Mouse (Mus musculus): Measurements from ENCODE around the gene Fbxo41. TPM values are rescaled to one million over a fixed set of nuclear protein-coding genes. Genes with fewer than 3 reads are reported as not detected.

The Fbxo41 gene
- polyA plus RNA-seq, 1 experiment, result not detected

DNA sequence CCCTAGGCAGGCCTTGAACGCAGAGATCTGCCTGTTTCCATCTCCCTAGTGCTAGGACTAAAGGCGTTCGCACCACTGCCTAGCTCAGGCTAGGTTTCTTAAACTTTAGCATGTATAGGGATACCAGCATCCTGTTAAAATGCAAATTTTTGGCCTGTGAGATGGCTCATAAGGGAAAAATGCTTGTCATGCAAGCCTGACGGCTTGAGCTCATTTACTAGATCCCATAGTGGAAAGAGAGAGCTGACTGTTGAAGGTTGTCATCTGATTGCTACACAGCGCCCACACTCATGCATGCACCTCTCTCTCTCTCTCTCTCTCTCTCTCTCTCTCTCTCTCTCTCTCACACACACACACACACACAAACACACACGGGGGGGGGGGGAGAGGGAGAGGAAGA lies 66.2 kb downstream of the Fbxo41 start:
- 70% methylated on average over 6 of the region's 6 CpGs for WGBS
- TF ChIP-seq POLR2A (IDR thresholded peaks at IDR 0.05; ENCODE audit: borderline replicate concordance, control insufficient read depth, low read depth, low read length) (no peak), CTCF (IDR thresholded peaks at IDR 0.05; ENCODE audit: control insufficient read depth, insufficient read depth, low read length) (no peak)
- peaks cover 1% of the 10 kb centered on the region; the same call in 1 of the 2 replicates for H3K4me1 ChIP-seq (ENCODE audit: control insufficient read depth, insufficient read depth, low read length)

DNA sequence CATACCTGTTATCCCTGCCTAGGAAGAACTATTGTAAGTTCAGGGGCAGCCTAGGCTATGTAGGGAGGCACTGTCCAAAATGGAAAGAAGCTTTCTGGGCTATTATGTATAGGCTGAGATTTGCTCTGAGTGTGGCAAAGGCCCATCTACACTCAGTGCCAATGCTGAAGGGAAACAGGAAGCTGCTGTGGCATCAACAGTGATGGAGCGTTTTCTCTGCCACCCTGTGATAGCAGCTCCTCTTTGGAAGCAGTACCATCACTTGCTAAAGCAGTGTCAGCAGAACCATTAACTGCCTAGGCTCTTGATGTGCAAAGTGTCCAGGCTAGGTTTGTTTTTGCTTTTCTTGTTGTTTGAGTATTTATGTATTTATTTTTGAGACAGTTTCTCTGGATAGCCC lies 66.6 kb downstream of the Fbxo41 start:
- 17% methylated on average over 1 of the region's 1 CpGs for WGBS
- H3K27ac ChIP-seq (ENCODE audit: control insufficient read depth, insufficient read depth, low read depth, low read length, poor library complexity), result no peak overlapping the region; the same call in 1 of the 2 replicates

More for the DNA sequence above, 66.2 kb downstream of the Fbxo41 start:
- H3K27ac ChIP-seq (ENCODE audit: control insufficient read depth, insufficient read depth, low read depth, low read length, poor library complexity), result no peak overlapping the region; the same call in 1 of the 2 replicates
- H3K4me3 ChIP-seq (replicated peaks; ENCODE audit: control insufficient read depth, low read depth, low read length), result no peak overlapping the region

DNA sequence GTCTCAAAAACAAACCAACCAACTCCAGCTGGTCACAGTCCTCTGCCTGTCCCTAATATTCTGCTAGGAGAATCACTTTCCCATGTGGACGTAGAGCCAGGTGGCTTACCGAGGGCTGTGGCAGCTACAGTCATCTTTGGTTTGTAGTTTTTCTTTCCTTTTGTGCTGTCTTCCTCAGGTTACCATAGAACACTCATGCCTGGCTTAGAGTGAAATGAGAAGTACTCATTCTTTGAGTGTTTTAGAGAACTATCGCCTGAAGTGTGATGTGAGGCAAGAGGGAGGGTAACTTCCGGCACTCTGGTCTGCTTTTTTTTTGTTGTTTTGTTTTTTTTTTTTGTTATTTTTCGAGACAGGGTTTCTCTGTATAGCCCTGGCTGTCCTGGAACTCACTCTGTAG lies 68.9 kb downstream of the Fbxo41 start:
- no peak for TF ChIP-seq POLR2A (IDR thresholded peaks at IDR 0.05; ENCODE audit: borderline replicate concordance, control insufficient read depth, low read depth, low read length)
- no peak for TF ChIP-seq CTCF (IDR thresholded peaks at IDR 0.05; ENCODE audit: control insufficient read depth, insufficient read depth, low read length)
- peak overlapping the region; percentile 63 for H3K4me3 ChIP-seq (replicated peaks; ENCODE audit: control insufficient read depth, low read depth, low read length)
- peaks cover 1% of the 10 kb centered on the region; the same call in 1 of the 2 replicates for H3K4me1 ChIP-seq (ENCODE audit: control insufficient read depth, insufficient read depth, low read length)
- WGBS, result 24% methylated on average over 5 of the region's 5 CpGs
- peak overlapping the region; percentile 89 for H3K27ac ChIP-seq (ENCODE audit: control insufficient read depth, insufficient read depth, low read depth, low read length, poor library complexity)

More for the DNA sequence above, 66.6 kb downstream of the Fbxo41 start:
- peaks cover 1% of the 10 kb centered on the region; the same call in 1 of the 2 replicates for H3K4me1 ChIP-seq (ENCODE audit: control insufficient read depth, insufficient read depth, low read length)
- no peak overlapping the region for H3K4me3 ChIP-seq (replicated peaks; ENCODE audit: control insufficient read depth, low read depth, low read length)
- no peak for TF ChIP-seq CTCF (IDR thresholded peaks at IDR 0.05; ENCODE audit: control insufficient read depth, insufficient read depth, low read length)
- no peak for TF ChIP-seq POLR2A (IDR thresholded peaks at IDR 0.05; ENCODE audit: borderline replicate concordance, control insufficient read depth, low read depth, low read length)

DNA sequence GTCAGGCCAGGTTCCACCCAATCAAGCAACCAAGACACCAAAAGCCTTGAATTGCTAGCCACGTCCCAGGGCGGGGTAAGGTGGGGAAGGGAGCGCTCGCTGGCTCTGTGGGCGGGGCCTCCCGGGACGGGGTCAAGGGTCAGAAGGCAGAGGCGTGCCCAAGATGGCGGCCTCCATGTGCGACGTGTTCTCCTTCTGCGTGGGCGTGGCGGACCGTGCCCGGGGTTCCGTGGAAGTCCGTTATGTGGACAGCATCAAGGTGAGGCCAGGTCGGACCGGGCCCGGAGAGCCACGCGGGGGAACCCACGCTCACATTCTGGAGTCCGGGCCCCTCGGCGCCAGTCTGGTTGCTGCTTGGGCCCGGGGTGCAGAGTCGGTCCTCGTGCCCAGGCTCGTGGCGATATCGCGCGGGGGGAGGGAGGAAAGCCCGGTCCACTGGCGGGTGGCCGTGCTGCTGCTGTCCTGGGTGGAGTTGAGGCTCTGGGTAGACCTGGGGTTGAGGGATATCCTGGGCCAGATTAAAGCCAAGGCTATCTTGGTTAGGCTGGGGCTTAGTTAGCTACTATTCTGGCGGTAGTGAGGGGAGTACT lies 70.9 kb downstream of the Fbxo41 start, which contains the start of gene Smyd5:
Smyd5 (plus strand) TSS at position 148 of the 590 bp plus-strand sequence.
- TF ChIP-seq POLR2A (IDR thresholded peaks at IDR 0.05; ENCODE audit: borderline replicate concordance, control insufficient read depth, low read depth, low read length) (no peak), CTCF (IDR thresholded peaks at IDR 0.05; ENCODE audit: control insufficient read depth, insufficient read depth, low read length) (no peak)
- H3K4me1 ChIP-seq (ENCODE audit: control insufficient read depth, insufficient read depth, low read length), result peaks cover 1% of the 10 kb centered on the region; the same call in 1 of the 2 replicates
- WGBS, result under 1% methylated on average over 39 of the region's 39 CpGs
- H3K27ac ChIP-seq (ENCODE audit: control insufficient read depth, insufficient read depth, low read depth, low read length, poor library complexity), result no peak within 1 kb of the TSS
- peak within 1 kb of the TSS; percentile 84 for H3K4me3 ChIP-seq (replicated peaks; ENCODE audit: control insufficient read depth, low read depth, low read length)

DNA sequence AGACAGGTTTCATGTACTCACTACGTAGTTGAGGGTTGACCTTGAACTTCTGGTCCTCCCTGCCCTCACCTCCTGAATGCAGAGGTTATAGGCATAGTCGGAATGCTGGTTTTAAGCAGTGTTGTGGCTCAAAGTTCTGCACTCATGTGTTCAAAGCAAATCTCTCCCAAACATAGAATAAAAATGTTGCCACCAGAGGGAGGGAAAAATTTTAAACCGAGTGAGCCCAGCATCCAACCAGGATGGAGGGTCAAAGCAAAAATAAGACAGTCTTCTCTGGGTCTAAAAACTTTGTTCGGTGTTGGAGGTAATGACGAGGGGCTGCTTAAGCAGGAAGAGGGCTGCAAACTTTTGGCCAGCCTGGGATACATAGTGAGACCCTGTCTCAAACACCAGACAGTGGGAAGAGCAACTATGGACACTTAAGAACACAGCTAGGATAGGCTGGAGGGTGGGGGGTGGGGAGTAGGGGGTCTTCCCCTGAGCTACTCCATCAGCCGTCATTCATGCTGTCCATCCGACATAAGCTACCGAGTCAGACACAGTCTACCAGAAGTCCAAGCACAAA lies 71.4 kb downstream of the Fbxo41 start:
- Histone ChIP-seq H3K27ac (ENCODE audit: control insufficient read depth, insufficient read depth, low read depth, low read length, poor library complexity) (no peak overlapping the region), H3K4me3 (replicated peaks; ENCODE audit: control insufficient read depth, low read depth, low read length) (peak overlapping the region; percentile 84), H3K4me1 (ENCODE audit: control insufficient read depth, insufficient read depth, low read length) (no peaks in the 10 kb centered on the region; the same call in 1 of the 2 replicates)
- whole genome bisulfite sequencing, result 49% methylated on average over 8 of the region's 8 CpGs
- TF ChIP-seq POLR2A (IDR thresholded peaks at IDR 0.05; ENCODE audit: borderline replicate concordance, control insufficient read depth, low read depth, low read length) (no peak), CTCF (IDR thresholded peaks at IDR 0.05; ENCODE audit: control insufficient read depth, insufficient read depth, low read length) (no peak)

DNA sequence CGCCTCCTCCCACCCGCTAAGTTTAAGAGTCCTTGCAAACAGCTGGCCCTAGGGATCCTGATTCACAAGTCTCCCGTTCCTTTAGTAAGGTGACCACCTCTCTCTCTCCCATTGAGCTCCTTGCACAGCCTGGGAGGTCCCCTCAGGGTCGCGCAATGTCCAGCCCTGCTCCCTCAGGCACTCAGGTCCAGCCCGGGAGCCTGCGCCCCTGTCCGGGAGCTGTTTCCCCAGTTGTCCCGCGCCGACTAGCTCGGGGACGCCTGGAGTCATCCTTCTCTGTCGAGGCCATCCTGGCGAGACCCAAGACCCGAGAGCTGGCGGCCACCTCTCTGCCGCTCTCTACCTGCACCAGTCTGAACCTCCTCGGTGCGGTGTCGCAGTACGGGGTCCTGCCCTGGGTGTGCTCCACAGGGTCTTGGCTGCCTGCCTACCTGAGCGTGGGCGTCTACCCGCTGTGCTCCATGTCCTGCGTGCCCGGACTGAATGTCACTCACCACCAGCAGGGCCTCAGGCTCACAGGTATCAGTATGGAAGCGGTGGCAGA lies 78.9 kb downstream of the Fbxo41 start, which contains the start of gene Noto:
Noto (plus strand) TSS at position 51 of the 544 bp plus-strand sequence.
- WGBS, result 46% methylated on average over 28 of the region's 28 CpGs
- Histone ChIP-seq H3K4me1 (ENCODE audit: control insufficient read depth, insufficient read depth, low read length) (no peaks in the 10 kb centered on the region), H3K4me3 (replicated peaks; ENCODE audit: control insufficient read depth, low read depth, low read length) (no peak within 1 kb of the TSS), H3K27ac (ENCODE audit: control insufficient read depth, insufficient read depth, low read depth, low read length, poor library complexity) (no peak within 1 kb of the TSS)
- TF ChIP-seq POLR2A (IDR thresholded peaks at IDR 0.05; ENCODE audit: borderline replicate concordance, control insufficient read depth, low read depth, low read length), result no peak
- no peak for TF ChIP-seq CTCF (IDR thresholded peaks at IDR 0.05; ENCODE audit: control insufficient read depth, insufficient read depth, low read length)

Other genes starting within 250 kb of the Fbxo41 start
- gene Sfxn5, start 169.6 kb downstream of the Fbxo41 start, polyA plus RNA-seq (2011; ENCODE audit: insufficient read depth, insufficient read length, low replicate concordance, missing spikeins), result 14.5 and 27.9 TPM in 2 replicates
- gene Rab11fip5, start 128.4 kb downstream of the Fbxo41 start, polyA plus RNA-seq (2011; ENCODE audit: insufficient read depth, insufficient read length, low replicate concordance, missing spikeins), result 1.7 and 3.8 TPM in 2 replicates
- gene Noto, start 79.1 kb downstream of the Fbxo41 start, polyA plus RNA-seq (2011; ENCODE audit: insufficient read depth, insufficient read length, low replicate concordance, missing spikeins), result 2.0 TPM in 1 of 2 replicates, not detected in the other
- 7.3 and 8.1 TPM in 2 replicates for gene Smyd5, start 71.0 kb downstream of the Fbxo41 start, polyA plus RNA-seq (2011; ENCODE audit: insufficient read depth, insufficient read length, low replicate concordance, missing spikeins)
- gene Cct7, start 51.5 kb downstream of the Fbxo41 start, polyA plus RNA-seq (2011; ENCODE audit: insufficient read depth, insufficient read length, low replicate concordance, missing spikeins), result 87.1 and 97.5 TPM in 2 replicates
- 3.5 and 16.0 TPM in 2 replicates for gene Pradc1, start 51.0 kb downstream of the Fbxo41 start, polyA plus RNA-seq (2011; ENCODE audit: insufficient read depth, insufficient read length, low replicate concordance, missing spikeins)
- gene Egr4, start 10.6 kb upstream of the Fbxo41 start, polyA plus RNA-seq (2011; ENCODE audit: insufficient read depth, insufficient read length, low replicate concordance, missing spikeins), result not detected in 2 replicates
- gene Alms1, start 84.5 kb upstream of the Fbxo41 start, polyA plus RNA-seq (2011; ENCODE audit: insufficient read depth, insufficient read length, low replicate concordance, missing spikeins), result 4.3 and 4.8 TPM in 2 replicates
- gene Nat8f7, start 210.2 kb upstream of the Fbxo41 start, polyA plus RNA-seq (2011; ENCODE audit: insufficient read depth, insufficient read length, low replicate concordance, missing spikeins), result not detected in 2 replicates

All from bone marrow, adult 2 months (tissue).